Mouse (Mus musculus): ENCODE data around the gene Ctsd. TPM values are rescaled to one million over a fixed set of nuclear protein-coding genes. Genes with fewer than 3 reads are reported as not detected.

Gene Ctsd
- 392 and 426 TPM in 2 replicates for polyA plus RNA-seq (2015; fragmentation: Nextera tagmentation; extraction: Ambion mirVana)

DNA sequence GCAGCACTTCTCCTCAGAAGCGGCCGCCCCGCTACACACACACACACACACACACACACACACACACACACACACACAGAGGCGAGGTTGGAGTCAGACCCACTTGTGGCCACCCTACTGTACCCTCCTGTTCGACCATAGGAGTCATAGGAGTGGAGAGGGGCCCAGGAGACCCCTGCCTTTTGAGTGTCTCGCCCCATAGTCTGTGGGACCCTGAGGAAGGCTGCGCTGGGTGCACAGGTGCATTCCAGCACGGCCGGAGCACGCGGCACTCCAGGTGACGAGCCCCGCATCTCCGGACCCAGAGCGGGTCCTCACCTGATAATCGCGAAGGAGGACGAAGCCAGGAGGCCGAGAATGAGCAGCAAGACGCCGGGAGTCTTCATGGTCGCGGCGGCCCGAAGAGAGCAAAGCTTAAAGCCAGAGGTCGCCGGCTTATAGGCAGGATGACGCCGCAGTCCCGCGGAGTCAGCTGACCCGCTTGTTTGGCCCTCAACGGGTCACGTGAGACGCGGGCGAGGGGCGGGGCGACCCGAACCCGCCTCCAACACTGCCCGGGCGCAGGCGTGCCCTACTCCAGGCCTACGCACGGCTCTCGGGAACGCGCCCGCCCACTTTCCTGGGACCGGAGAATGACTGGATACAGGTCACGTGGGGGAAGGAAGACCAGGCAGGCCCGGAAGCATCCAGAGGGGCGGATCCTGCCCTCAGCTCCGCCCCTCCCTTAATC, at the start of gene Ctsd:
Gene Ctsd, minus strand, starts transcription at position 620 of the 730 bp plus-strand sequence.
- 0% methylated on average over 55 of the region's 55 CpGs for WGBS
- H3K27ac ChIP-seq, result peak within 1 kb of the TSS; percentile 78

DNA sequence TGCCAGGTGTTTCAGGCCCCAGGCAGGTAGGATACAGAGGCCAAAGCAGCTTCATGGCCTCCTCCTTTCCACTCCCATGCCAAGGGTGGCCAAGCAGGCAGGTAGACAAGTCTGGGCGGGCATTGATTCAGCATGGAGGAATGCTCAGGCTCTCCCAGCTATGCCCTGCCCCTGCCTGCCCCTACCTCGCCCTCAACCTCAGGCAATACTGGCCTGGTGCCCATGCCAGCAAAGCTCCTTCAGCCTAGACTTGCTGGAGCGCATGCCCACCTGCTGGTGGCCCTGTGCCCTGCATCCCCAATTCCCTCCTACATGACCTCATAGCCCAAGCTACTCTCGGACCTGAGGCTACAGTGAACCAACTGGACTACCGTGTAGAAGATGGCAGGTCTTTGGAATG, 49.5 kb upstream of the Ctsd start:
- Histone ChIP-seq H3K9ac (no peak overlapping the region), H3K27ac (peak overlapping the region; percentile 80), H3K9me3 (no peaks in the 10 kb centered on the region), H3K4me1 (peaks cover 73% of the 10 kb centered on the region), H3K36me3 (no peaks in the 10 kb centered on the region), H3K4me3 (no peak overlapping the region), H3K4me2 (no peak overlapping the region), H3K27me3 (no peaks in the 10 kb centered on the region)
- 69% methylated on average over 5 of the region's 5 CpGs for WGBS
- no peak for ATAC-seq (ENCODE audit: insufficient number of reproducible peaks, low FRiP score, low TSS enrichment, low read depth)

More for the DNA sequence above, at the start of gene Ctsd:
- H3K9ac ChIP-seq, result peak within 1 kb of the TSS; percentile 86
- H3K4me3 ChIP-seq, result peak within 1 kb of the TSS; percentile 82
- peak; percentile 91 for ATAC-seq (ENCODE audit: insufficient number of reproducible peaks, low FRiP score, low TSS enrichment, low read depth)
- H3K4me2 ChIP-seq, result peak within 1 kb of the TSS; percentile 83
- H3K27me3 ChIP-seq, result no peaks in the 10 kb centered on the region
- H3K4me1 ChIP-seq, result peaks cover 24% of the 10 kb centered on the region
- H3K9me3 ChIP-seq, result no peaks in the 10 kb centered on the region
- H3K36me3 ChIP-seq, result peaks cover 32% of the 10 kb centered on the region

DNA sequence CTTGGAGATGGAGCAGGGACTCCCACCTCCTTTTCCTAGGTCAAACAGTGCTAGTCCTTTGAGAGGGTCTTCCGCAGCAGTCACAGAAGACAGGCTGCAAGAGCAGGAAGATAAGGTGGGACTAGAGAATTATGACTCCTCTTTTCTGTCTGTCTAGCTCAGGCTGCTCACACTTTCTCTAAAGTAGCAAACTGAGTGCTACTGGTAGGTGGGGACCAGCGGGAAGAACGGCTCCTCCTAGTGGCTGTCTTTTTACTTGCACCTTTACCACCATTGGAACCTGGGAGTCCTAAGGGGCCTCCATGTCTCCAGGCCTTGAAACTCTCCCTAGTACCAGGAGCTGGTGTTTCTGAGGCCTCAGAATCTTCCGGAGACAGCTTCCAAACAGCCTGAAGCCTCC, 47.7 kb upstream of the Ctsd start:
- H3K4me2 ChIP-seq, result no peak overlapping the region
- H3K27me3 ChIP-seq, result no peaks in the 10 kb centered on the region
- peaks cover 67% of the 10 kb centered on the region for H3K4me1 ChIP-seq
- H3K4me3 ChIP-seq, result no peak overlapping the region
- H3K9me3 ChIP-seq, result no peaks in the 10 kb centered on the region
- H3K27ac ChIP-seq, result peak overlapping the region; percentile 92
- no peak overlapping the region for H3K9ac ChIP-seq
- no peak for ATAC-seq (ENCODE audit: insufficient number of reproducible peaks, low FRiP score, low TSS enrichment, low read depth)
- no peaks in the 10 kb centered on the region for H3K36me3 ChIP-seq
- 27% methylated on average over 4 of the region's 4 CpGs for WGBS

DNA sequence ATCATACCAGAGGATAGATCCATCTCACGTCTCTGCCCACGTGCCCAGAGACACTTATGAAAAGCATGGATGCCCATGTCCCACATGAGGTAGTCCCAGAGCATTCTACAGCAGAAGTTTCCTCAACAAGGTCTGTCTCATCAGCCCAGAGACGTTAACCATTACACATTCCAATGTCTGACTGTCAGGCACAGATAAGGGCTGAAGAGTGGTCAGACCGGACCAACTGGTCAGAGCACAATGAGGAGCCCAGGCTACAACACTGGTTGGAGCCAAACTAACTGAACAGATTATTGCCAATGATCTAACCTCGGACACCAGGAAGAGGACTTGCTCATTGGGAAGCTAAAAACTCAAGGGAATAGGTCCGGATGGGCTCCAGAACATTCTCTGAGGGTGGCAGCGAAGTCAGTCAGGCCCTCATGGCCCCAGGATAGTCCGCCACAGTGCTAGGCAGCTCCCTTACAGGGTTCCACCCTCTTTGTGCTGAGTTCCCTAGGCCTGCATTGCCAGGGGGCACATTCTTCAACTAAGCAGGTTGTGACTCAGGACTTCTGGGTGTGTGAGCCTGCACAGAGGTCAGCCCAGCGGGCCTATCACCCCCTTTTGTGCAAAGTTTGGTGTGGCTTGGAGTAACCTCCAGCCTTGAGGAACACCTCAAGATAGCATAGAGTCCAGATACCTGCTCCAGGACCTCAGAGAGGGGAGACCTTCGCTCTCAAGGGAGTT, 46.5 kb upstream of the Ctsd start, which contains the start of gene Syt8:
Gene Syt8, plus strand, starts transcription at position 714 of the 729 bp plus-strand sequence.
- no peak for ATAC-seq (ENCODE audit: insufficient number of reproducible peaks, low FRiP score, low TSS enrichment, low read depth)

DNA sequence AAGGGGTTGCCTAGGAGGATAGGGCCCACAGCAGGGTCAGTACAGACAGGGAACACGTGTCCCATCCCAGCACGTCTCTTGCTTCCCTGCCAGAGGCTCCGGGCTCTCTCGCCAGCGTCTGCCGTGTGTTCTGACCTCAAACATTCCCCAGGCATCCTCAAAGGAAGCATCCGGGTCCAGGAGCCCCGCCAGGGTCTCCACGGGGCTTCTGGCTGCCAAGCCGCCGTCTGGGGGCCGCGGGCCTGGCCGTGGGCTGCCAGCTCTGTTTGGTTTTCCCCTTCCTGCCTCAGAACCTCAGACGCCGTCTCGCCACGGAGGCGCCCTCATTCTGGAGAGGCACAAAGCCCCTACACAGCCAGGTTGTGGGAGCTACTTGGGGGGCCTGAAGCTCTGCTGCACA, 45.8 kb upstream of the Ctsd start:
- Histone ChIP-seq H3K36me3 (no peaks in the 10 kb centered on the region), H3K4me1 (peaks cover 75% of the 10 kb centered on the region), H3K9me3 (no peaks in the 10 kb centered on the region), H3K27ac (peak overlapping the region; percentile 92), H3K4me3 (no peak overlapping the region), H3K27me3 (no peaks in the 10 kb centered on the region), H3K4me2 (no peak overlapping the region), H3K9ac (no peak overlapping the region)
- WGBS, result 27% methylated on average over 19 of the region's 19 CpGs
- peak; percentile 14; the same call in 1 of the 2 replicates for ATAC-seq (ENCODE audit: insufficient number of reproducible peaks, low FRiP score, low TSS enrichment, low read depth)

More for the DNA sequence above, 46.5 kb upstream of the Ctsd start, which contains the start of gene Syt8:
- Histone ChIP-seq H3K9ac (no peak within 1 kb of the TSS), H3K4me2 (no peak within 1 kb of the TSS), H3K27me3 (no peaks in the 10 kb centered on the region), H3K9me3 (no peaks in the 10 kb centered on the region), H3K36me3 (no peaks in the 10 kb centered on the region), H3K4me1 (peaks cover 68% of the 10 kb centered on the region), H3K27ac (peak within 1 kb of the TSS; percentile 92), H3K4me3 (no peak within 1 kb of the TSS)
- 70% methylated on average over 10 of the region's 10 CpGs for WGBS

DNA sequence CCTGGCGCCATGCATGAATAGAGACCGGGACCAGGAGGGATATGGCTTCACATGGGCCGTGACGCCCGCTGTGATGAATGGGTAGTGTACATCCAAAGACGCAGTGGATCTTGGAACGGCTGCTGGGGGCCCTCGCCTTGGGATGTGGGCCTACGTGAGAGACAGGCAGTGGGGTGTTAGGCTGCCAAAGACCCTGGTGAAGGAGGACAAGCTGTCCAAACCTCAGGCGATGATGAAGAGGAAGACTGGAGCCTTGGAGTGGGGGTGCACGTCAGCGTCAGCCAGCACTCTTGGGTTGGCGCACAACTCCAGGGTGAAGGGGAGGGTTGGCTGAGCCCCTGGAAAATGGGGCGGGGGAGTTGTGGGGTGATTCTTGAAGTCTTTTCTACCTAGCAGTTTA, 43.3 kb upstream of the Ctsd start:
- Histone ChIP-seq H3K9ac (no peak overlapping the region), H3K27me3 (no peaks in the 10 kb centered on the region), H3K4me1 (peaks cover 68% of the 10 kb centered on the region), H3K9me3 (no peaks in the 10 kb centered on the region), H3K4me2 (no peak overlapping the region), H3K36me3 (no peaks in the 10 kb centered on the region), H3K27ac (peak overlapping the region; percentile 92), H3K4me3 (no peak overlapping the region)
- peak; percentile 13 for ATAC-seq (ENCODE audit: insufficient number of reproducible peaks, low FRiP score, low TSS enrichment, low read depth)
- 78% methylated on average over 14 of the region's 14 CpGs for WGBS

DNA sequence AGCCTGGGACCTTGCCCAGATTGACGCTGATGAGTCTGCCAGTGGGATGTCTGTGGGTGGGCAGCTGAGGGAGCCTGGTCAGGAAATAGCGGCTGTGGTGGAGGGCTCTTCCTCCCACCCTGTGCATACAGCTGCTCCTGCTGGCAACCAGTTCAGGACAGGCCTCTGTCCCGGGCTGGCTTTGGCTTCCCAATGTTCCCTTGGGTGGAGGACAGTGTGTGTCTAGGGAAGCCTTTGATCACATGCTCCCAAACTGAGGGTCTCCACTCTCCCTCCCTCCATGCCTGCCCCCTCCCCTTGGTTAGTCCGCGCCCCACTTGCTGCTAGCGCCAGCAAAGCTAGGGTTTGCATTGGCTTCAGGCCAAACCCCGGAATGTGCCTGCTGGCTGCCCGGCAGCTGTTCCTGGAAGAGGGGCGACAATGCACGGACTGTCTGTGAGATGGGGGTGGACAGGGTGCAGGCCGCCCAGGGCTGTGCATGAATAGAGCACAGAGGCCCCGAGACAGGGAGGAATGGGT, 42.4 kb upstream of the Ctsd start:
- Histone ChIP-seq H3K9me3 (no peaks in the 10 kb centered on the region), H3K36me3 (no peaks in the 10 kb centered on the region), H3K27ac (peak overlapping the region; percentile 92), H3K4me3 (no peak overlapping the region), H3K4me2 (no peak overlapping the region; the same call in 1 of the 2 replicates), H3K27me3 (no peaks in the 10 kb centered on the region), H3K4me1 (peaks cover 64% of the 10 kb centered on the region), H3K9ac (no peak overlapping the region)
- peak; percentile 81 for ATAC-seq (ENCODE audit: insufficient number of reproducible peaks, low FRiP score, low TSS enrichment, low read depth)
- 22% methylated on average over 12 of the region's 12 CpGs for WGBS

DNA sequence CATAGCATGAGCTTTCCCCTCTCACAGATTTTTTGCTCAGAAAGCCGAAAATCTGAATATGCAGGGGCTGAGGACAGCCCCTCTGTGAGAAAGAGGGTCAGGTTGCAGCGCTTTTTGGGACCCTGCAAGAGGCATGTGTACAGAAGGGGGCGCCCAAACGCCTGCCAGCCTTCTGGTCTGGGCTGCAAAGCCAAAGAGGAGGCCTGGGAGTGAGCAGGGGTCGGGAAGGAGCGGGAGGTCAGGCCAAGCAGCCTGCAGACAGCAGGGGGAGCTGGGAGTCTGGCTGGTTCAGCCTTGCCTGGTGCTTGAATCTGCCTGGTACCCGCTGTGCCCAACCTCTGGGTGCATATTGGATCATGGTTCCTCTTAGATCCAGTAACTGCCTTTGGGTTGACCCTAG, 40.4 kb upstream of the Ctsd start:
- WGBS, result 12% methylated on average over 7 of the region's 7 CpGs
- no peak overlapping the region for H3K9ac ChIP-seq
- H3K4me2 ChIP-seq, result no peak overlapping the region
- H3K4me3 ChIP-seq, result no peak overlapping the region
- H3K9me3 ChIP-seq, result no peaks in the 10 kb centered on the region
- no peaks in the 10 kb centered on the region for H3K36me3 ChIP-seq
- no peaks in the 10 kb centered on the region for H3K27me3 ChIP-seq
- H3K4me1 ChIP-seq, result peaks cover 45% of the 10 kb centered on the region
- peak overlapping the region; percentile 92 for H3K27ac ChIP-seq
- no peak for ATAC-seq (ENCODE audit: insufficient number of reproducible peaks, low FRiP score, low TSS enrichment, low read depth)

DNA sequence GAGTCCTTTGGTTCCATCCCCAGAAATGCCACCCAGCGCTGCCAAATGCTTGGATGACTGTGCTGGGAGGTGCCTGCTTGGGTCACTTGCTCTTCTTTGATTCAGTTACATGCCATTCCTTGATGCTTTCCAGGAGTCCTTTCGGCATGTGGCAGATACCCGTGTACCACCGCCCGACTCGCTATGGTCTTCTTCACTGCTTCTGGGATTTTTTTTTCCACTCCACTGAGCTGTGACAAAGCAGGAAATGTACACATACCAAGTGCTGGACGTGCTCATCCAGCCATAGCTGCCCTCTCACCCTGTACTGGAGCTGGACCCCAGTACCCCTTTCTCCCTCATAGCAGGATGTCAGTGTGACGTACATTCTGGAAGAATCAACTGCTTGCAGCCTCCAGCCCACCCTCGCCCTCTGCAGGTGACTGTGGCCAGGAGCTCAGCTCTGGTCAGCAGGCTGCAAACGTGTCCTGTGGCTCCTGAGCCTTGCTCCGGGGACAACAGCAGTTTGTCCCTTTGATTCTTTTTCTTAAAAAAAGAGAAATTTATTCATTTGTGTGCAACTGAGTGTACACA, 37.9 kb upstream of the Ctsd start:
- Histone ChIP-seq H3K27ac (no peak overlapping the region), H3K36me3 (no peaks in the 10 kb centered on the region), H3K27me3 (no peaks in the 10 kb centered on the region), H3K9ac (no peak overlapping the region), H3K9me3 (no peaks in the 10 kb centered on the region), H3K4me3 (no peak overlapping the region), H3K4me2 (no peak overlapping the region), H3K4me1 (peaks cover 33% of the 10 kb centered on the region)
- ATAC-seq (ENCODE audit: insufficient number of reproducible peaks, low FRiP score, low TSS enrichment, low read depth), result no peak
- 70% methylated on average over 11 of the region's 11 CpGs for WGBS

DNA sequence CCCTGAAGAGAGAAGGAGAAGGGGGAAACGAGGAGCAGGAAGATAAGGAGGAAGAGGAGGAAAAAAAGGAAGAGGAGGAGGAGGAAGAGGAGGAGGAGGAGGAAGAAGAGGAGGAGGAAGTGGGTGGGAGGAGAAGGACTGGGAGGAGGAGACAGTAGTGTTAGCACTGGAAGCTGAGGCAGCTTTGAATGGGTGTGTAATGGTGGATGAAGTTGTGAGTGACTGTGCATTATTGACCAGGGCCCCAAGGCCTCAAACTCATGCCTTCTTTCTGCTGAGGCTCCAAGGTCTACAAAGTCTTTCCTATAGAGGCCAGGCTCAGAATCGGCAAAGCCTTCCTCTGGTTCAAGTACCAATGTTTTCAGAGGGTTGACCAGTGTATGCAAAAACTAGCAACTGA, 34.0 kb upstream of the Ctsd start:
- Histone ChIP-seq H3K27me3 (no peaks in the 10 kb centered on the region), H3K9ac (no peak overlapping the region), H3K4me1 (0 out of 2 replicates have a peak, but pooled peaks cover 2% of the 10 kb centered on the region), H3K9me3 (no peaks in the 10 kb centered on the region), H3K4me2 (no peak overlapping the region), H3K36me3 (no peaks in the 10 kb centered on the region), H3K4me3 (no peak overlapping the region), H3K27ac (no peak overlapping the region)
- WGBS, result 80% methylated on average over 2 of the region's 2 CpGs
- no peak for ATAC-seq (ENCODE audit: insufficient number of reproducible peaks, low FRiP score, low TSS enrichment, low read depth)

DNA sequence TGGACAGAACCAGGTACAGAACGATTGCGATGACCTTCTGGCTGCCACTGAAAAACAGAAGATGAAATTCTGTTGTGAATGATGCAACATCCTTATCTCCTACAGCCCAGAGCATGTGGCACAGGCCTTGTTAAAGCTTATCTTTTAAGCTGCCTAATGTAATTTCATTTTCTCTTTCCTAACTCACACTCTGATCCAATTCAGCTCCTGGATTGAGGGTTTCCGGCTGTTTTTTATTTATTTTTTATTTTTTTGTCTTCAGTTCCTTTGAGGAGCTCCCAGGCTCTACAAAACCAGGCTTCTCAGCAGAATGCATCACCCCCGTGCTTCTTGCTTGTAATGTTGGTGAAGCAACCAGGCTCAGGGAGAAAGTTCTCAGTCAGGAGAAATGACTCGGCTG, 32.0 kb upstream of the Ctsd start:
- no peaks in the 10 kb centered on the region for H3K4me1 ChIP-seq
- 78% methylated on average over 5 of the region's 5 CpGs for WGBS
- no peak overlapping the region for H3K4me3 ChIP-seq
- H3K36me3 ChIP-seq, result no peaks in the 10 kb centered on the region
- no peak overlapping the region for H3K27ac ChIP-seq
- H3K27me3 ChIP-seq, result no peaks in the 10 kb centered on the region
- no peak overlapping the region for H3K4me2 ChIP-seq
- no peak overlapping the region for H3K9ac ChIP-seq
- ATAC-seq (ENCODE audit: insufficient number of reproducible peaks, low FRiP score, low TSS enrichment, low read depth), result no peak
- H3K9me3 ChIP-seq, result no peaks in the 10 kb centered on the region

DNA sequence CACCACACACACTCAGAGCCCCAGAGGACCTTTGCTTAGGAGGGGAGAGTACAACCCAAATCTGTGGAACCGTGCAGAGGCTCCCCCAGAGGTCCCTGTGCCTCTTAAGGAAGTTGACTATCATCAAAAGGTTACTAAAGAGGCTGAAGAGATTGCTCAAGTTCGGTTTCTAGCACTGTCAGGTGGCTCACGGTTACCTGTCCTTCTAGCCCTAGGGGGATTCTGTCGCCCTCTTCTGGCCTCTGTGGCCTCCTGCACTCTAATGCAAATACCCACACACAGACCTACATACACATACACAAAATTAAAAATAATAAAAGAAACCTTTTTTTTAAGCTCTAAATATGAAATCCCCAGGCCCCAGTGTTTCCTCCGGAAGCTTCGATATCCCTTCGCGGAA, 30.8 kb upstream of the Ctsd start:
- ATAC-seq (ENCODE audit: insufficient number of reproducible peaks, low FRiP score, low TSS enrichment, low read depth), result no peak
- no peaks in the 10 kb centered on the region for H3K36me3 ChIP-seq
- H3K4me2 ChIP-seq, result no peak overlapping the region
- H3K27me3 ChIP-seq, result no peaks in the 10 kb centered on the region
- H3K27ac ChIP-seq, result no peak overlapping the region
- H3K4me3 ChIP-seq, result no peak overlapping the region
- H3K9ac ChIP-seq, result no peak overlapping the region
- H3K9me3 ChIP-seq, result no peaks in the 10 kb centered on the region
- 85% methylated on average over 8 of the region's 8 CpGs for WGBS
- no peaks in the 10 kb centered on the region for H3K4me1 ChIP-seq
